ENCODE assay signal across 23 mouse cellular contexts in genomic region chr15:78809739-78810138, GRCm38 (mm10). TPM values are rescaled to one million over a fixed set of nuclear protein-coding genes. Genes with fewer than 3 reads are reported as not detected.
DNase-seq lines count a peak whose midpoint lies in the region; ATAC-seq and TF ChIP-seq lines count a peak whose summit lies in the region.
"Had no signal": no experiment of that assay in that cellular context is flagged by ENCODE, and none has a peak within 500 bp of the region (broad histone marks: within the 10 kb centered on the region; RNA-seq: fewer than 3 reads in every experiment).

No protein-coding gene starts in this region.

- no peak for TF ChIP-seq CTCF in E14TG2a.4 (conservative IDR thresholded peaks at IDR 0.05; ENCODE audit: low read length)

- 77% methylated on average over 9 of the region's 9 CpGs for WGBS in forebrain, embryonic 11.5 days
- 73% methylated on average over 9 of the region's 9 CpGs for WGBS in forebrain, embryonic 13.5 days

- no peaks in the 10 kb centered on the region for H3K9me3 ChIP-seq in forebrain, embryonic 11.5 days (ENCODE audit: control insufficient read depth, low read length)
- no peaks in the 10 kb centered on the region for H3K9me3 ChIP-seq in forebrain, embryonic 13.5 days (replicated peaks)
- no peaks in the 10 kb centered on the region for H3K9me3 ChIP-seq in E14TG2a.4 (ENCODE audit: low read length)
- H3K9me3 ChIP-seq: embryonic facial prominence, embryonic 10.5 days; forebrain, embryonic 15.5 days; heart, embryonic 15.5 days; hindbrain, embryonic 10.5 days had no signal

- H3K4me3 ChIP-seq in forebrain, embryonic 11.5 days (ENCODE audit: low read depth, low read length): no peak overlapping the region
- H3K4me3 ChIP-seq in forebrain, embryonic 13.5 days: no peak overlapping the region
- 0 out of 2 replicates have a peak overlapping the region, but pooled peaks have one; percentile 10 for H3K4me3 ChIP-seq in E14TG2a.4 (replicated peaks; ENCODE audit: low read length)
- H3K4me3 ChIP-seq: embryonic facial prominence, embryonic 10.5 days; forebrain, embryonic 15.5 days; heart, adult 2 months; heart, embryonic 15.5 days; hindbrain, embryonic 10.5 days had no signal

- H3K36me3 ChIP-seq in forebrain, embryonic 11.5 days (ENCODE audit: control insufficient read depth, insufficient read depth, low read length): no peaks in the 10 kb centered on the region
- no peaks in the 10 kb centered on the region for H3K36me3 ChIP-seq in forebrain, embryonic 13.5 days (ENCODE audit: poor library complexity, severe bottlenecking)
- no peaks in the 10 kb centered on the region for H3K36me3 ChIP-seq in E14TG2a.4 (ENCODE audit: insufficient read depth, low read length)
- H3K36me3 ChIP-seq: embryonic facial prominence, embryonic 10.5 days; forebrain, embryonic 15.5 days; heart, embryonic 15.5 days; hindbrain, embryonic 10.5 days had no signal

- no peaks in the 10 kb centered on the region for H3K4me1 ChIP-seq in forebrain, embryonic 11.5 days (replicated peaks; ENCODE audit: control insufficient read depth, insufficient read depth, low read length)
- H3K4me1 ChIP-seq in forebrain, embryonic 13.5 days: no peaks in the 10 kb centered on the region; the same call in 1 of the 2 replicates
- H3K4me1 ChIP-seq in E14TG2a.4 (replicated peaks; ENCODE audit: low read depth, low read length): peaks cover 63% of the 10 kb centered on the region
- H3K4me1 ChIP-seq: forebrain, embryonic 15.5 days had no signal

- no peak overlapping the region for H3K9ac ChIP-seq in forebrain, embryonic 11.5 days (ENCODE audit: low read length)
- no peak overlapping the region for H3K9ac ChIP-seq in forebrain, embryonic 13.5 days
- H3K9ac ChIP-seq: forebrain, embryonic 15.5 days; heart, embryonic 15.5 days; hindbrain, embryonic 14.5 days had no signal

- no peak overlapping the region for H3K4me2 ChIP-seq in forebrain, embryonic 11.5 days (ENCODE audit: low read depth, low read length, severe bottlenecking)
- no peak overlapping the region for H3K4me2 ChIP-seq in forebrain, embryonic 13.5 days
- H3K4me2 ChIP-seq: forebrain, embryonic 15.5 days; heart, embryonic 11.5 days; heart, embryonic 15.5 days; hindbrain, embryonic 14.5 days had no signal

- H3K27ac ChIP-seq in forebrain, embryonic 11.5 days (ENCODE audit: low read depth, low read length): no peak overlapping the region
- H3K27ac ChIP-seq in forebrain, embryonic 13.5 days: no peak overlapping the region
- H3K27ac ChIP-seq: embryonic facial prominence, embryonic 10.5 days; forebrain, embryonic 15.5 days; heart, adult 2 months; heart, embryonic 15.5 days; hindbrain, embryonic 10.5 days; hindbrain, embryonic 14.5 days had no signal

- H3K27me3 ChIP-seq in forebrain, embryonic 11.5 days (ENCODE audit: control insufficient read depth, insufficient read depth, low read length): no peaks in the 10 kb centered on the region
- H3K27me3 ChIP-seq in forebrain, embryonic 13.5 days: peaks cover 15% of the 10 kb centered on the region
- peaks cover 32% of the 10 kb centered on the region for H3K27me3 ChIP-seq in E14TG2a.4 (ENCODE audit: insufficient read depth, low read length)
- H3K27me3 ChIP-seq: forebrain, embryonic 15.5 days had no signal

- ATAC-seq in forebrain, embryonic 11.5 days (replicated peaks; ENCODE audit: low FRiP score): no peak
- no peak for ATAC-seq in forebrain, embryonic 13.5 days
- ATAC-seq in granulocyte monocyte progenitor cell, adult 5-6 weeks (replicated peaks; ENCODE audit: poor library complexity, severe bottlenecking): peak; percentile 79
- peak; percentile 33; the same call in 1 of the 2 replicates for ATAC-seq in monocyte, adult 5-6 weeks (replicated peaks; ENCODE audit: insufficient number of reproducible peaks, low FRiP score, low TSS enrichment, poor library complexity, severe bottlenecking)
- ATAC-seq: forebrain, embryonic 15.5 days had no signal

- peak; percentile 37 for DNase-seq in forebrain, embryonic 11.5 days (ENCODE audit: low spot score)
- DNase-seq in thymus, postnatal 4 days: no peak
- DNase-seq in frontal cortex, postnatal 14 days (ENCODE audit: low spot score in 2 of 2): no peak
- DNase-seq: adrenal gland, adult 2 months; cerebellum, adult 11-12 months; cerebellum, adult 9-11 months; cerebellum, postnatal 36 days; gastrocnemius, postnatal 10 days; heart, adult 2 months; heart, postnatal 14 days had no signal

RNA-seq across cellular contexts. Expression of gene Card10, which starts 6.9 kb away (rescaled TPM):
- polyA plus RNA-seq in forebrain, embryonic 11.5 days (2014; fragmentation: Nextera tagmentation; extraction: Ambion mirVana): 2.3 and 2.7 TPM in 2 replicates
- polyA plus RNA-seq in forebrain, embryonic 13.5 days (2015; fragmentation: Nextera tagmentation; extraction: Ambion mirVana): 0.92 and 0.93 TPM in 2 replicates
- total RNA-seq in granulocyte monocyte progenitor cell, adult 5-6 weeks (2014; fragmentation: Nextera tagmentation): not detected in 2 replicates
- total RNA-seq in granulocyte monocyte progenitor cell, adult 5-6 weeks (2017): 0.22 TPM in 1 of 2 replicates, not detected in the other
- 0.21 to 3.7 TPM (median 2.1 TPM) in 3 replicates for total RNA-seq in monocyte, adult 5-6 weeks (2017)

RNA-seq across cellular contexts. Expression of gene Cdc42ep1, which starts 32.7 kb away (rescaled TPM):
- 9.6 and 10.4 TPM in 2 replicates for polyA plus RNA-seq in forebrain, embryonic 11.5 days (2014; fragmentation: Nextera tagmentation; extraction: Ambion mirVana)
- 5.0 and 5.5 TPM in 2 replicates for polyA plus RNA-seq in forebrain, embryonic 13.5 days (2015; fragmentation: Nextera tagmentation; extraction: Ambion mirVana)
- not detected in 2 replicates for total RNA-seq in granulocyte monocyte progenitor cell, adult 5-6 weeks (2014; fragmentation: Nextera tagmentation)
- total RNA-seq in granulocyte monocyte progenitor cell, adult 5-6 weeks (2017): not detected in 2 replicates
- 0.29 to 1.2 TPM (median 0.75 TPM) in 3 replicates for total RNA-seq in monocyte, adult 5-6 weeks (2017)
- total RNA-seq: CH12.LX had no signal

RNA-seq across cellular contexts. Expression of gene Mfng, which starts 36.5 kb away (rescaled TPM):
- 108 and 113 TPM in 2 replicates for polyA plus RNA-seq in forebrain, embryonic 11.5 days (2014; fragmentation: Nextera tagmentation; extraction: Ambion mirVana)
- polyA plus RNA-seq in forebrain, embryonic 13.5 days (2015; fragmentation: Nextera tagmentation; extraction: Ambion mirVana): 136 and 138 TPM in 2 replicates
- total RNA-seq in granulocyte monocyte progenitor cell, adult 5-6 weeks (2014; fragmentation: Nextera tagmentation): 31.2 and 34.9 TPM in 2 replicates
- 4.5 and 8.2 TPM in 2 replicates for total RNA-seq in granulocyte monocyte progenitor cell, adult 5-6 weeks (2017)
- 19.9 to 42.9 TPM (median 22.6 TPM) in 3 replicates for total RNA-seq in monocyte, adult 5-6 weeks (2017)
- polyA plus RNA-seq: C2C12 had no signal

RNA-seq across cellular contexts. Expression of gene Lgals2, which starts 45.6 kb away (rescaled TPM):
- polyA plus RNA-seq in forebrain, embryonic 11.5 days (2014; fragmentation: Nextera tagmentation; extraction: Ambion mirVana): not detected in 2 replicates
- not detected in 2 replicates for polyA plus RNA-seq in forebrain, embryonic 13.5 days (2015; fragmentation: Nextera tagmentation; extraction: Ambion mirVana)
- total RNA-seq in granulocyte monocyte progenitor cell, adult 5-6 weeks (2014; fragmentation: Nextera tagmentation): not detected in 2 replicates
- total RNA-seq in granulocyte monocyte progenitor cell, adult 5-6 weeks (2017): not detected in 2 replicates
- total RNA-seq in monocyte, adult 5-6 weeks (2017): not detected in 3 replicates
- total RNA-seq: CH12.LX; gastrocnemius, postnatal 10 days; gastrocnemius, postnatal 4 days; heart, adult 2 months had no signal
- polyA plus RNA-seq: embryonic facial prominence, embryonic 10.5 days; forebrain, embryonic 15.5 days; hindbrain, embryonic 10.5 days; hindbrain, embryonic 14.5 days had no signal

Comparison
In these comparisons a context has a peak if more than half of its experiments do, and no peak if none do; other contexts are left out.
1. ATAC-seq: peak in granulocyte monocyte progenitor cell, adult 5-6 weeks (single experiment) and monocyte, adult 5-6 weeks (single experiment); none in forebrain, embryonic 11.5 days (single experiment) and forebrain, embryonic 13.5 days (single experiment).